Mouse (Mus musculus): ENCODE results near the gene Adarb1. TPM values are rescaled to one million over a fixed set of nuclear protein-coding genes. Genes with fewer than 3 reads are reported as not detected.

Gene Adarb1
- polyA plus RNA-seq, 1 experiment from 2014 or later: 6.9 TPM

GRCm38 (mm10) chr10:77367973-77368372 lies 50.1 kb downstream of the Adarb1 start:
- H3K36me3 ChIP-seq (ENCODE audit: control insufficient read depth, insufficient read depth, low read length): no peaks in the 10 kb centered on the region
- no peak overlapping the region for H3K27ac ChIP-seq (replicated peaks)
- DNase-seq (ENCODE audit: low spot score) (no peak), ATAC-seq (ENCODE audit: low FRiP score, low TSS enrichment) (no peak)
- WGBS: 53% methylated on average over 6 of the region's 6 CpGs
- no peaks in the 10 kb centered on the region for H3K9me3 ChIP-seq (ENCODE audit: control insufficient read depth, low read length)
- no peak overlapping the region for H3K9ac ChIP-seq (ENCODE audit: low read length)
- no peaks in the 10 kb centered on the region for H3K4me1 ChIP-seq (replicated peaks; ENCODE audit: control insufficient read depth, insufficient read depth)
- no peak overlapping the region for H3K4me3 ChIP-seq (ENCODE audit: low read depth, low read length)
- no peak for TF ChIP-seq CTCF (IDR thresholded peaks at IDR 0.05; ENCODE audit: low read depth)
- TF ChIP-seq EP300 (optimal IDR thresholded peaks at IDR 0.05): no peak
- no peak overlapping the region for H3K4me2 ChIP-seq (replicated peaks; ENCODE audit: low read depth)
- no peaks in the 10 kb centered on the region for H3K27me3 ChIP-seq (ENCODE audit: control insufficient read depth, insufficient read depth, low read length)

- Histone ChIP-seq H3K4me1 (replicated peaks; ENCODE audit: control insufficient read depth, insufficient read depth) (no peaks in the 10 kb centered on the region), H3K4me3 (ENCODE audit: low read depth, low read length) (no peak overlapping the region), H3K27ac (replicated peaks) (no peak overlapping the region), H3K9ac (ENCODE audit: low read length) (no peak overlapping the region), H3K4me2 (replicated peaks; ENCODE audit: low read depth) (no peak overlapping the region), H3K36me3 (ENCODE audit: control insufficient read depth, insufficient read depth, low read length) (no peaks in the 10 kb centered on the region), H3K27me3 (ENCODE audit: control insufficient read depth, insufficient read depth, low read length) (no peaks in the 10 kb centered on the region), H3K9me3 (ENCODE audit: control insufficient read depth, low read length) (no peaks in the 10 kb centered on the region)
- ATAC-seq (ENCODE audit: low FRiP score, low TSS enrichment): no peak
- DNase-seq (ENCODE audit: low spot score): no peak
- 83% methylated on average over 4 of the region's 4 CpGs for WGBS
- no peak for TF ChIP-seq EP300 (optimal IDR thresholded peaks at IDR 0.05)
- no peak for TF ChIP-seq CTCF (IDR thresholded peaks at IDR 0.05; ENCODE audit: low read depth)
Measured at GRCm38 (mm10) chr10:77366959-77367358, 51.1 kb downstream of the Adarb1 start.

- Histone ChIP-seq H3K9me3 (ENCODE audit: control insufficient read depth, low read length) (no peaks in the 10 kb centered on the region), H3K36me3 (ENCODE audit: control insufficient read depth, insufficient read depth, low read length) (no peaks in the 10 kb centered on the region), H3K27me3 (ENCODE audit: control insufficient read depth, insufficient read depth, low read length) (no peaks in the 10 kb centered on the region), H3K27ac (replicated peaks) (no peak overlapping the region), H3K9ac (ENCODE audit: low read length) (no peak overlapping the region), H3K4me3 (ENCODE audit: low read depth, low read length) (no peak overlapping the region), H3K4me2 (replicated peaks; ENCODE audit: low read depth) (no peak overlapping the region), H3K4me1 (replicated peaks; ENCODE audit: control insufficient read depth, insufficient read depth) (no peaks in the 10 kb centered on the region)
- no peak for DNase-seq (ENCODE audit: low spot score)
- TF ChIP-seq EP300 (optimal IDR thresholded peaks at IDR 0.05): no peak
- no peak for TF ChIP-seq CTCF (IDR thresholded peaks at IDR 0.05; ENCODE audit: low read depth)
- ATAC-seq (ENCODE audit: low FRiP score, low TSS enrichment): no peak
- WGBS: 80% methylated on average over 2 of the region's 2 CpGs
Measured at GRCm38 (mm10) chr10:77365212-77365611, 52.9 kb downstream of the Adarb1 start.

- H3K27me3 ChIP-seq (ENCODE audit: control insufficient read depth, insufficient read depth, low read length): no peaks in the 10 kb centered on the region
- TF ChIP-seq EP300 (optimal IDR thresholded peaks at IDR 0.05) (no peak), CTCF (IDR thresholded peaks at IDR 0.05; ENCODE audit: low read depth) (no peak)
- H3K4me3 ChIP-seq (ENCODE audit: low read depth, low read length): no peak overlapping the region
- no peak overlapping the region for H3K4me2 ChIP-seq (replicated peaks; ENCODE audit: low read depth)
- WGBS: 56% methylated on average over 2 of the region's 2 CpGs
- DNase-seq (ENCODE audit: low spot score) (no peak), ATAC-seq (ENCODE audit: low FRiP score, low TSS enrichment) (no peak)
- no peak overlapping the region for H3K27ac ChIP-seq (replicated peaks)
- no peaks in the 10 kb centered on the region for H3K4me1 ChIP-seq (replicated peaks; ENCODE audit: control insufficient read depth, insufficient read depth)
- no peak overlapping the region for H3K9ac ChIP-seq (ENCODE audit: low read length)
- H3K9me3 ChIP-seq (ENCODE audit: control insufficient read depth, low read length): no peaks in the 10 kb centered on the region
- H3K36me3 ChIP-seq (ENCODE audit: control insufficient read depth, insufficient read depth, low read length): no peaks in the 10 kb centered on the region
Measured at GRCm38 (mm10) chr10:77360486-77360885, 57.6 kb downstream of the Adarb1 start.

- DNase-seq (ENCODE audit: low spot score): no peak
- 76% methylated on average over 6 of the region's 6 CpGs for WGBS
Measured at GRCm38 (mm10) chr10:77357957-77358356, 60.1 kb downstream of the Adarb1 start.

GRCm38 (mm10) chr10:77353031-77353745 lies 64.9 kb downstream of the Adarb1 start:
- Histone ChIP-seq H3K27me3 (ENCODE audit: control insufficient read depth, insufficient read depth, low read length) (no peaks in the 10 kb centered on the region), H3K4me1 (replicated peaks; ENCODE audit: control insufficient read depth, insufficient read depth) (no peaks in the 10 kb centered on the region), H3K36me3 (ENCODE audit: control insufficient read depth, insufficient read depth, low read length) (no peaks in the 10 kb centered on the region), H3K4me3 (ENCODE audit: low read depth, low read length) (no peak overlapping the region), H3K9me3 (ENCODE audit: control insufficient read depth, low read length) (no peaks in the 10 kb centered on the region), H3K4me2 (replicated peaks; ENCODE audit: low read depth) (no peak overlapping the region), H3K27ac (replicated peaks) (no peak overlapping the region), H3K9ac (ENCODE audit: low read length) (no peak overlapping the region)
- TF ChIP-seq EP300 (optimal IDR thresholded peaks at IDR 0.05) (no peak), CTCF (IDR thresholded peaks at IDR 0.05; ENCODE audit: low read depth) (peak; percentile 99)
- DNase-seq (ENCODE audit: low spot score) (peak; percentile 73), ATAC-seq (ENCODE audit: low FRiP score, low TSS enrichment) (peak; percentile 80; the same call in 1 of the 2 replicates)
- 77% methylated on average over 6 of the region's 6 CpGs for WGBS

More at GRCm38 (mm10) chr10:77357957-77358356, 60.1 kb downstream of the Adarb1 start:
- no peak overlapping the region for H3K4me3 ChIP-seq (ENCODE audit: low read depth, low read length)
- H3K27me3 ChIP-seq (ENCODE audit: control insufficient read depth, insufficient read depth, low read length): no peaks in the 10 kb centered on the region
- H3K27ac ChIP-seq (replicated peaks): no peak overlapping the region
- no peaks in the 10 kb centered on the region for H3K4me1 ChIP-seq (replicated peaks; ENCODE audit: control insufficient read depth, insufficient read depth)
- TF ChIP-seq CTCF (IDR thresholded peaks at IDR 0.05; ENCODE audit: low read depth) (peak; percentile 65), EP300 (optimal IDR thresholded peaks at IDR 0.05) (no peak)
- H3K4me2 ChIP-seq (replicated peaks; ENCODE audit: low read depth): no peak overlapping the region
- no peak for ATAC-seq (ENCODE audit: low FRiP score, low TSS enrichment)
- no peaks in the 10 kb centered on the region for H3K36me3 ChIP-seq (ENCODE audit: control insufficient read depth, insufficient read depth, low read length)
- H3K9ac ChIP-seq (ENCODE audit: low read length): no peak overlapping the region
- no peaks in the 10 kb centered on the region for H3K9me3 ChIP-seq (ENCODE audit: control insufficient read depth, low read length)

All from stomach, postnatal 0 days (tissue).